Mouse (Mus musculus) left cerebral cortex, postnatal 4 days (tissue): ENCODE measurements at regions not wholly inside any gene's neighbourhood (a gene's known extent, or its start where the extent isn't known, plus 50 kb on each side); places are given as distances from the start of the nearest gene placed in this dataset.
A peak's percentile ranks its signal among the peaks of the same experiment; 100 is the strongest.

Experiments used
- DNase-seq: peaks from one replicate; pipeline ENCODE4 v3.0.0-alpha.2; 2022
- intact Hi-C: fragments of 180-260 bp; cut with DNase I; formaldehyde crosslinking; loops from one replicate; pipeline ENCODE4 v1.15.1; 2025

- intact Hi-C loops = no loop called here
- no peak for DNase-seq
These were observed 138.4 kb upstream of the Ccdc54 start for GRCm38 (mm10) chr16:50729341-50729740.

- DNase-seq = no peak
- intact Hi-C loops = no loop called here
These were observed 132.2 kb upstream of the Ccdc54 start for GRCm38 (mm10) chr16:50723144-50723543.

GRCm38 (mm10) chr16:50717306-50718017, 126.5 kb upstream of the Ccdc54 start:
- intact Hi-C loops = no loop called here
- DNase-seq = peak; percentile 84

GRCm38 (mm10) chr16:50709727-50710126, 118.8 kb upstream of the Ccdc54 start:
- DNase-seq = no peak
- intact Hi-C loops = no loop called here

GRCm38 (mm10) chr16:50707906-50708305, 117.0 kb upstream of the Ccdc54 start:
- intact Hi-C loops = no loop called here
- peak; percentile 41 for DNase-seq

GRCm38 (mm10) chr16:50705921-50706320, 115.0 kb upstream of the Ccdc54 start:
- peak; percentile 27 for DNase-seq
- intact Hi-C loops = no loop called here

- intact Hi-C loops = no loop called here
- DNase-seq = peak; percentile 44
These were observed 110.0 kb upstream of the Ccdc54 start for GRCm38 (mm10) chr16:50700811-50701517.

GRCm38 (mm10) chr16:50700123-50700522, 109.2 kb upstream of the Ccdc54 start:
- no peak for DNase-seq
- intact Hi-C loops = no loop called here

GRCm38 (mm10) chr16:50697722-50698121, 106.8 kb upstream of the Ccdc54 start:
- intact Hi-C loops = no loop called here
- DNase-seq = no peak

GRCm38 (mm10) chr16:50696052-50696451, 105.1 kb upstream of the Ccdc54 start:
- intact Hi-C loops = no loop called here

GRCm38 (mm10) chr16:50694045-50694444, 103.1 kb upstream of the Ccdc54 start:
- DNase-seq = no peak

More at GRCm38 (mm10) chr16:50696052-50696451, 105.1 kb upstream of the Ccdc54 start:
- no peak for DNase-seq

GRCm38 (mm10) chr16:50690818-50691217, 99.9 kb upstream of the Ccdc54 start:
- DNase-seq = no peak
- intact Hi-C loops = no loop called here

More at GRCm38 (mm10) chr16:50694045-50694444, 103.1 kb upstream of the Ccdc54 start:
- intact Hi-C loops = no loop called here

GRCm38 (mm10) chr16:50689525-50689924, 98.6 kb upstream of the Ccdc54 start:
- intact Hi-C loops = loop anchor here (2.0 kb wide), 1 partner anchor 161 kb away; no protein-coding TSS in a partner anchor
- no peak for DNase-seq

- intact Hi-C loops = loop anchor here (2.0 kb wide), 1 partner anchor 160 kb away; no protein-coding TSS in a partner anchor
- DNase-seq = no peak
These were observed 98.0 kb upstream of the Ccdc54 start for GRCm38 (mm10) chr16:50688818-50689506.

GRCm38 (mm10) chr16:50679698-50680097, 88.7 kb upstream of the Ccdc54 start:
- intact Hi-C loops = no loop called here
- no peak for DNase-seq

GRCm38 (mm10) chr16:50673339-50673738, 82.4 kb upstream of the Ccdc54 start:
- DNase-seq = no peak
- intact Hi-C loops = no loop called here

- intact Hi-C loops = no loop called here
- DNase-seq = no peak
These were observed 81.8 kb upstream of the Ccdc54 start for GRCm38 (mm10) chr16:50672713-50673112.

- intact Hi-C loops = no loop called here
These were observed 80.2 kb upstream of the Ccdc54 start for GRCm38 (mm10) chr16:50671170-50671569.

GRCm38 (mm10) chr16:50664240-50664639, 73.3 kb upstream of the Ccdc54 start:
- DNase-seq = no peak
- intact Hi-C loops = no loop called here

More at GRCm38 (mm10) chr16:50671170-50671569, 80.2 kb upstream of the Ccdc54 start:
- DNase-seq = no peak
